Mouse (Mus musculus) midbrain, embryonic 15.5 days (tissue): ENCODE measurements around the gene Map4k3. TPM values are rescaled to one million over a fixed set of nuclear protein-coding genes. Genes with fewer than 3 reads are reported as not detected.
A peak's percentile ranks its signal among the peaks of the same experiment; 100 is the strongest.
"Not testable (repeated sequence)": the region's sequence is repeated elsewhere in the genome, so short reads cannot be mapped to it uniquely, and the experiment has no call there.

ENCODE experiments used
- ATAC-seq: fragments of 200-750 bp; cut with Nextera tagmentation; replicated peaks from 2 replicates; pipeline ENCODE4 v1.8.0; 2017; ENCODE audit warnings: moderate TSS enrichment
- H3K27ac ChIP-seq: fragments of 300-500 bp; sonication (generic); 2 replicates; pipeline ENCODE4 v1.5.1; 2015; ENCODE audit warnings: mild to moderate bottlenecking, inconsistent platforms
- H3K27me3 ChIP-seq: fragments of 300-500 bp; sonication (generic); replicated peaks from 2 replicates; pipeline ENCODE4 v1.6.1; 2015; ENCODE audit warnings: inconsistent platforms
- H3K36me3 ChIP-seq: fragments of 300-500 bp; sonication (generic); replicated peaks from 2 replicates; pipeline ENCODE4 v1.6.1; 2015; ENCODE audit warnings: inconsistent platforms
- H3K4me1 ChIP-seq: fragments of 300-500 bp; sonication (generic); 2 replicates; pipeline ENCODE4 v1.6.1; 2015; ENCODE audit warnings: inconsistent platforms
- H3K4me2 ChIP-seq: fragments of 300-500 bp; sonication (generic); 2 replicates; pipeline ENCODE4 v1.6.1; 2015; ENCODE audit warnings: inconsistent platforms, mild to moderate bottlenecking, moderate library complexity
- H3K4me3 ChIP-seq: fragments of 300-500 bp; sonication (generic); 2 replicates; pipeline ENCODE4 v1.5.1; 2015; ENCODE audit warnings: mild to moderate bottlenecking, inconsistent platforms
- H3K9ac ChIP-seq: fragments of 300-500 bp; sonication (generic); 2 replicates; pipeline ENCODE4 v1.6.1; 2015; ENCODE audit warnings: mild to moderate bottlenecking, inconsistent platforms
- H3K9me3 ChIP-seq: fragments of 300-500 bp; sonication (generic); 2 replicates; pipeline ENCODE4 v1.6.1; 2016; ENCODE audit warnings: inconsistent platforms
- WGBS: fragments of 180-500 bp; shearing (Covaris S2); methylation state at CpG from one replicate; pipeline ENCODE4 v1.1.7; 2015; ENCODE audit warnings: mixed read lengths; 5-methylcytosine and 5-hydroxymethylcytosine counted together
- polyA plus RNA-seq: library from polyadenylated mRNA; unstranded; fragments of >200 nt; fragmentation: Nextera tagmentation; extraction: Ambion mirVana; gene quantifications from 2 replicates; pipeline ENCODE4 v1.2.1, GENCODE M21; 2015

Map4k3 gene
- polyA plus RNA-seq, 1 experiment from 2014 or later, result 26.8 TPM

- H3K27me3 ChIP-seq, H3K9ac ChIP-seq, H3K27ac ChIP-seq, H3K9me3 ChIP-seq, H3K4me3 ChIP-seq, H3K36me3 ChIP-seq, H3K4me1 ChIP-seq, H3K4me2 ChIP-seq, ATAC-seq: not testable (repeated sequence)
- WGBS, result 89% methylated on average over 2 of the region's 2 CpGs
Observed at GRCm38 (mm10) chr17:80569718-80570117, 158.6 kb downstream of the Map4k3 start.

GRCm38 (mm10) chr17:80568842-80569601 lies 159.3 kb downstream of the Map4k3 start:
- ATAC-seq, result no peak

GRCm38 (mm10) chr17:80568441-80568840 lies 159.8 kb downstream of the Map4k3 start:
- Histone ChIP-seq H3K27me3 (no peaks in the 10 kb centered on the region), H3K4me2 (no peak overlapping the region), H3K9ac (no peak overlapping the region), H3K9me3 (peaks cover 3% of the 10 kb centered on the region; the same call in 1 of the 2 replicates), H3K27ac (no peak overlapping the region), H3K36me3 (no peaks in the 10 kb centered on the region), H3K4me1 (no peaks in the 10 kb centered on the region), H3K4me3 (no peak overlapping the region)
- no peak for ATAC-seq
- WGBS, result 86% methylated on average over 2 of the region's 2 CpGs

More at GRCm38 (mm10) chr17:80568842-80569601, 159.3 kb downstream of the Map4k3 start:
- H3K27ac ChIP-seq, result no peak overlapping the region
- H3K9ac ChIP-seq, result no peak overlapping the region
- peaks cover 3% of the 10 kb centered on the region; the same call in 1 of the 2 replicates for H3K9me3 ChIP-seq
- no peaks in the 10 kb centered on the region for H3K36me3 ChIP-seq
- H3K4me1 ChIP-seq, result no peaks in the 10 kb centered on the region
- no peak overlapping the region for H3K4me3 ChIP-seq
- H3K27me3 ChIP-seq, result no peaks in the 10 kb centered on the region
- WGBS, result 92% methylated on average over 6 of the region's 6 CpGs
- no peak overlapping the region for H3K4me2 ChIP-seq

- Histone ChIP-seq H3K27ac (no peak overlapping the region), H3K4me3 (no peak overlapping the region), H3K36me3 (no peaks in the 10 kb centered on the region), H3K27me3 (no peaks in the 10 kb centered on the region), H3K4me2 (no peak overlapping the region), H3K4me1 (0 out of 2 replicates have a peak, but pooled peaks cover 3% of the 10 kb centered on the region), H3K9ac (no peak overlapping the region), H3K9me3 (peaks cover 3% of the 10 kb centered on the region; the same call in 1 of the 2 replicates)
- 66% methylated on average over 3 of the region's 3 CpGs for whole genome bisulfite sequencing
- ATAC-seq, result no peak
Observed at GRCm38 (mm10) chr17:80564611-80564924, 163.7 kb downstream of the Map4k3 start.

- ATAC-seq, H3K4me2 ChIP-seq, H3K4me1 ChIP-seq, H3K36me3 ChIP-seq, H3K4me3 ChIP-seq, H3K27ac ChIP-seq, H3K9me3 ChIP-seq, H3K27me3 ChIP-seq, H3K9ac ChIP-seq: not testable (repeated sequence)
- WGBS, result 96% methylated on average over 27 of the region's 27 CpGs
Observed at GRCm38 (mm10) chr17:80563762-80564610, 164.3 kb downstream of the Map4k3 start.

- WGBS, result 73% methylated on average over 5 of the region's 5 CpGs
- Histone ChIP-seq H3K4me3 (no peak overlapping the region), H3K9ac (no peak overlapping the region), H3K27ac (no peak overlapping the region), H3K4me2 (no peak overlapping the region), H3K9me3 (peaks cover 3% of the 10 kb centered on the region; the same call in 1 of the 2 replicates), H3K4me1 (0 out of 2 replicates have a peak, but pooled peaks cover 3% of the 10 kb centered on the region), H3K27me3 (no peaks in the 10 kb centered on the region), H3K36me3 (no peaks in the 10 kb centered on the region)
- ATAC-seq, result no peak
Observed at GRCm38 (mm10) chr17:80562792-80563191, 165.5 kb downstream of the Map4k3 start.

- Histone ChIP-seq H3K27ac (no peak overlapping the region), H3K36me3 (no peaks in the 10 kb centered on the region), H3K4me3 (no peak overlapping the region), H3K27me3 (no peaks in the 10 kb centered on the region), H3K4me2 (no peak overlapping the region), H3K9ac (no peak overlapping the region), H3K4me1 (0 out of 2 replicates have a peak, but pooled peaks cover 3% of the 10 kb centered on the region), H3K9me3 (no peaks in the 10 kb centered on the region)
- peak; percentile 65; the same call in 1 of the 2 replicates for ATAC-seq
- whole genome bisulfite sequencing, result 21% methylated on average over 12 of the region's 12 CpGs
Observed at GRCm38 (mm10) chr17:80560669-80561401, 167.4 kb downstream of the Map4k3 start.

GRCm38 (mm10) chr17:80559745-80560144 lies 168.5 kb downstream of the Map4k3 start:
- Histone ChIP-seq H3K36me3 (no peaks in the 10 kb centered on the region), H3K4me3 (no peak overlapping the region), H3K9ac (no peak overlapping the region), H3K27ac (no peak overlapping the region), H3K9me3 (no peaks in the 10 kb centered on the region), H3K27me3 (no peaks in the 10 kb centered on the region), H3K4me1 (peaks cover 3% of the 10 kb centered on the region; the same call in 1 of the 2 replicates), H3K4me2 (no peak overlapping the region)
- WGBS, result 85% methylated on average over 4 of the region's 4 CpGs
- no peak for ATAC-seq

GRCm38 (mm10) chr17:80559050-80559449 lies 169.2 kb downstream of the Map4k3 start:
- H3K36me3 ChIP-seq, result no peaks in the 10 kb centered on the region
- ATAC-seq, result no peak
- 40% methylated on average over 11 of the region's 11 CpGs for WGBS
- no peak overlapping the region for H3K27ac ChIP-seq
- H3K9ac ChIP-seq, result no peak overlapping the region
- no peaks in the 10 kb centered on the region for H3K9me3 ChIP-seq
- no peak overlapping the region for H3K4me3 ChIP-seq
- H3K4me2 ChIP-seq, result no peak overlapping the region
- H3K27me3 ChIP-seq, result no peaks in the 10 kb centered on the region
- peaks cover 8% of the 10 kb centered on the region for H3K4me1 ChIP-seq

- H3K4me2 ChIP-seq, result no peak overlapping the region
- H3K9ac ChIP-seq, result no peak overlapping the region
- ATAC-seq, result no peak
- no peaks in the 10 kb centered on the region for H3K36me3 ChIP-seq
- WGBS, result 73% methylated on average over 14 of the region's 14 CpGs
- no peak overlapping the region for H3K4me3 ChIP-seq
- H3K4me1 ChIP-seq, result peaks cover 8% of the 10 kb centered on the region
- H3K9me3 ChIP-seq, result no peaks in the 10 kb centered on the region
- no peak overlapping the region for H3K27ac ChIP-seq
- H3K27me3 ChIP-seq, result no peaks in the 10 kb centered on the region
Observed at GRCm38 (mm10) chr17:80558583-80558982, 169.7 kb downstream of the Map4k3 start.

GRCm38 (mm10) chr17:80557461-80557860 lies 170.8 kb downstream of the Map4k3 start:
- ATAC-seq, result no peak
- Histone ChIP-seq H3K4me2 (no peak overlapping the region), H3K4me1 (peaks cover 14% of the 10 kb centered on the region), H3K27ac (no peak overlapping the region), H3K4me3 (no peak overlapping the region), H3K9ac (no peak overlapping the region), H3K27me3 (no peaks in the 10 kb centered on the region), H3K9me3 (no peaks in the 10 kb centered on the region), H3K36me3 (no peaks in the 10 kb centered on the region)
- WGBS, result 96% methylated on average over 5 of the region's 5 CpGs
